Mouse (Mus musculus): ENCODE data around the gene Olfr1496. TPM values are rescaled to one million over a fixed set of nuclear protein-coding genes. Genes with fewer than 3 reads are reported as not detected.

The Olfr1496 gene
- not detected for total RNA-seq (2023)

DNA sequence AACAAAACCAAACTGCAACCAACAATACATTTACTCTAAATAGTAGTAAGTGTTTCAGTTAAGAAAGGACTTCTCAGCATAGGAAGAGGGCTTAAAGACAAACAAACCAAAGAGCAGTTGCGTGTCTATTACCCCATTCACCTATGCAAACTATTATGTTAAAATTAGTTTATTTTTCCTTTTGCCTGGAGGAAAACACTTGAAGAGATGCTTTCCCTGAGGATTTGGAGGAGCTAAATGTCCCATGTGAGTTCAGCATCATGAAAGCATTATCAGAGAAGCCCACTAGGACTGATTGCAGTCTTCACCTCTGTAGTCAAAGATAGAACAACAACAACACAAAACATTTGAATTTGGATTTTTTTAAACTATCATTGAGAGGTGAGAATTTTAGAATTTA is at the start of gene Olfr1496:
Gene Olfr1496 (plus strand): TSS at position 301 of the 400 bp plus-strand sequence.

DNA sequence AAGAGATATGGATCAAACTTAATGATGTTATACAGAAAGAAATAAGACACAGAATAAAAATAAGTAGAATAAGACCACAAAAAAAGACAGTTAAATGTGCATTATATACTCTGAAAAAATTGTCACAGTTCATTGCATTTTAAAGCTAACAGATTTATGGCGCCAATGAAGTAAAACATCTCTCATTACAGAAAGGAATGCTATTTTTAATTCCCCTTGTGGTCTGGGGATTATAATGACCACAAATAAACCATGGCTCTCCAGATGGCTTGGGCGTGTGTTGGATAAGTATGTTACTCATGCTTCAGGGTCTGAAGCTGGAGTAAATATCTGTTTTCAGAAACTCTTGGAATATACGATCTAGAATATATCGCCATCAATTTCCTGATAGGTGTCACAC is 38.2 kb upstream of the Olfr1496 start, which contains the start of gene Olfr1494:
Gene Olfr1494 (plus strand): TSS at position 301 of the 400 bp plus-strand sequence.

DNA sequence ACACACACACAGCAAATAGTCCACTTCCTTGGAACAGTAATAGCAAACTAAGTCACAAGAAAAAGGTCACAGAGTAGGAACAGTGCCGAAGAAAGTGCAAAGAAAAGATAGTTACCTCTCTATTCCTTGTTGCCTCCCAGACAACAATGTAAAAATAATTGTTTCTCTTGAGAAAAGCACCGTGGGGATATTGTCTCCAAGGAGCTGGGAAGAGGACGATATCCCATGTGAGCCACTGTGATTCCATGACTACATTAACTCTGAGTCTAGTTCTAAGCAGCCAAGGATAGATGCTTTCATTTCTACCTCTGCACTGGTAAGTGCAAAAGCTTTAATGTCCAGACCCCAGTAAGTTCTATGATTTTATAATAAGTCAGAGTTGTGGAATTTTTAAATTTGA is 13.4 kb upstream of the Olfr1496 start, which contains the start of gene Olfr1495:
Gene Olfr1495 (plus strand): TSS at position 301 of the 400 bp plus-strand sequence.

DNA sequence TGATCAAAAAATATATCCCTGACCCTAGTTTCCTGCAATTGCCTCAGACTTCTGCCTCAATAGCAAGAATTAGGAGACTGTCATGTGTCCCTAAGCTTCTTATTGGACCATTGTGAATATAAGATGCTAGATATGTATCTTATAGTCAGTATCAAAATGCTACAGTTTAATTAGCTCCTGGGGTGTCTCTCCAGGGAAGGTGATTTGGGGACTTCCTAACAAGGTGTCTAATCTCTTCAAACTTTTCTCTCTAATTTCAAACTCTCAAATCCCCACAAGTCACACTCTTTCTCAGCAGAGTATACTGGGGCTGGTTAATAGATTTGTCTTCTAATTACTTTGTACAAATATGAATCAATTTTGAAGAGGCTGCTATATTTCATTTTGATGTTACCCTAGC is 20.4 kb downstream of the Olfr1496 start, which contains the start of gene Olfr1497:
Gene Olfr1497 (minus strand): TSS at position 101 of the 400 bp plus-strand sequence.

DNA sequence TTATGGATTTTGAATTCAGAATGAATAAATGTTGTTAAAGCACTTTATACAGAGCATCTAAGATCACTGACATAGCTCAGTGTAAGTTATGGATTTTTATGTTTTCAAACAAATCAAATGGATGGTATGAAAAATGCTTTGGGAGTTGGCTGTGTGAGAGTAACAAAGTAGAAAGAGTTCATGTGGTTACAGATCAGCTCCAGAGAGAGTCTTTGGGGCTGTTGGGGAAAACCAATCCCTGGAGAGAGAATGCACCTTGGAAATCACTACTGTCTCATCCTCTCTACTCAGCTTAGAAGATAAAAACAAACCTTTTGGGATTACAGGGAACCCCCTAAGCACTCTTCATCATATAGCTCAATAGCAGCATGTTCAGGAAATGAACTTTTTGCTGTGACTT is 41.7 kb downstream of the Olfr1496 start, which contains the start of gene Olfr1499:
Gene Olfr1499 (minus strand): TSS at position 101 of the 400 bp plus-strand sequence.

DNA sequence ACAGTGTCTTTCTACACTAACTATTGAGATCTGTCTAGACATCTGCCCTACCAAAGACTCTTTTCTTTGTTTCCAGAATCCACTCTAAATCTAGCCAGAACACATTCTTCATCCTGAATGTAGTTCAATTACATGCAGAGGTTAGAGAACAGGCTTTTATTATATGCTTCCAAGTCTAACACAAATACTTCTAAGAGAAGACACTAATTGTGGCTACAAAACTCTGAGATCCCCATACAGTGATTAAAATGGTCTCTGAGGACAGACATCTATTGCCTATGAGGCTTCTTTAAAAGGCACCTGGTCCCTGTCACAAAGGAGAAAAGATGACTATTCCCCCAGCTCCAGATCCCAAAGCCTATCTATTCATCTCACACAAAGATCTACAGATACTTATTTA is 52.7 kb downstream of the Olfr1496 start, which contains the start of gene Olfr1500:
Gene Olfr1500 (minus strand): TSS at position 101 of the 400 bp plus-strand sequence.

Other genes starting within 250 kb of the Olfr1496 start
- not detected for gene Olfr1480, start 250.0 kb upstream of the Olfr1496 start, total RNA-seq (2023)
- not detected for gene Olfr1484, start 194.4 kb upstream of the Olfr1496 start, total RNA-seq (2023)
- not detected for gene Olfr1487, start 160.5 kb upstream of the Olfr1496 start, total RNA-seq (2023)
- gene Olfr1489, start 146.3 kb upstream of the Olfr1496 start, total RNA-seq (2023): not detected
- gene Olfr1490, start 126.8 kb upstream of the Olfr1496 start, total RNA-seq (2023): not detected
- not detected for gene Olfr1491, start 80.6 kb upstream of the Olfr1496 start, total RNA-seq (2023)
- gene Olfr1493-ps1, start 54.6 kb upstream of the Olfr1496 start, total RNA-seq (2023): not detected
- not detected for gene Olfr1494, start 38.1 kb upstream of the Olfr1496 start, total RNA-seq (2023)
- not detected for gene Olfr1495, start 13.3 kb upstream of the Olfr1496 start, total RNA-seq (2023)
- gene Olfr1497, start 20.3 kb downstream of the Olfr1496 start, total RNA-seq (2023): not detected
- not detected for gene Olfr1499, start 41.6 kb downstream of the Olfr1496 start, total RNA-seq (2023)
- not detected for gene Olfr1500, start 52.6 kb downstream of the Olfr1496 start, total RNA-seq (2023)
- not detected for gene Olfr1501, start 72.8 kb downstream of the Olfr1496 start, total RNA-seq (2023)
- not detected for gene Olfr1502, start 83.9 kb downstream of the Olfr1496 start, total RNA-seq (2023)
- not detected for gene Olfr1504, start 120.0 kb downstream of the Olfr1496 start, total RNA-seq (2023)
- not detected for gene Olfr1505, start 135.7 kb downstream of the Olfr1496 start, total RNA-seq (2023)